Mouse (Mus musculus) megakaryocyte, embryonic 14.5 days (primary cell): ENCODE measurements at regions not wholly inside any gene's neighbourhood (a gene's known extent, or its start where the extent isn't known, plus 50 kb on each side); places are given as distances from the start of the nearest gene placed in this dataset.

ENCODE experiments used
- FLI1 ChIP-seq: IDR thresholded peaks from 2 replicates; pipeline ENCODE4 v1.6.1; 2012; ENCODE audit warnings: low read length, inconsistent platforms, mixed read lengths
- GATA1 ChIP-seq: IDR thresholded peaks from 3 replicates; pipeline ENCODE4 v1.6.1; 2012; ENCODE audit warnings: mixed read lengths, low read length, inconsistent platforms, borderline replicate concordance

- TF ChIP-seq GATA1 = no peak
- no peak for TF ChIP-seq FLI1
These were observed 165.1 kb upstream of the Arl4c start for GRCm38 (mm10) chr1:88867138-88867537.
